Mouse (Mus musculus) layer of hippocampus, postnatal 25 days (tissue): Measurements from ENCODE around the gene Ralgapb. TPM values are rescaled to one million over a fixed set of nuclear protein-coding genes. Genes with fewer than 3 reads are reported as not detected.
A peak's percentile ranks its signal among the peaks of the same experiment; 100 is the strongest.

Experiments
- DNase-seq, 2 experiments: peaks; one replicate each; pipeline ENCODE4 v3.0.0; 2022; ENCODE audit warnings: mixed read lengths in 2 of 2, low spot score in 1 of 2; ENCODE audit errors: extremely low spot score in 1 of 2
- total RNA-seq, 2 experiments: library from RNA; stranded (reverse); gene quantifications; 2 replicates each; pipeline ENCODE4 v1.2.3; 2021

Ralgapb gene
- total RNA-seq, 2 experiments from 2014 or later, result 87.2 to 87.6 TPM

- DNase-seq, result no peak
Measured at GRCm38 (mm10) chr2:158512528-158512927, 102.9 kb downstream of the Ralgapb start, which contains the start of gene Arhgap40. Gene Arhgap40, plus strand, starts transcription at chr2:158512796.

- DNase-seq, result no peak
Measured at GRCm38 (mm10) chr2:158513821-158514336, 104.2 kb downstream of the Ralgapb start.

GRCm38 (mm10) chr2:158518583-158518982 is 108.9 kb downstream of the Ralgapb start:
- DNase-seq, result no peak

- no peak for DNase-seq
Measured at GRCm38 (mm10) chr2:158519071-158519470, 109.4 kb downstream of the Ralgapb start.

GRCm38 (mm10) chr2:158519800-158520199 is 110.2 kb downstream of the Ralgapb start:
- no peak for DNase-seq

GRCm38 (mm10) chr2:158523060-158523459 is 113.4 kb downstream of the Ralgapb start:
- DNase-seq, result no peak

GRCm38 (mm10) chr2:158524129-158524860 is 114.6 kb downstream of the Ralgapb start:
- peak in 1 of 2 experiments; percentile 20 for DNase-seq

GRCm38 (mm10) chr2:158534090-158534489 is 124.4 kb downstream of the Ralgapb start:
- peak; percentile 53 to 70 for DNase-seq

GRCm38 (mm10) chr2:158534559-158534958 is 124.9 kb downstream of the Ralgapb start:
- DNase-seq, result no peak

GRCm38 (mm10) chr2:158539433-158540305 is 130.0 kb downstream of the Ralgapb start:
- DNase-seq, result peak in 1 of 2 experiments; percentile 31

- no peak for DNase-seq
Measured at GRCm38 (mm10) chr2:158541286-158541685, 131.6 kb downstream of the Ralgapb start.

- DNase-seq, result no peak
Measured at GRCm38 (mm10) chr2:158545266-158545665, 135.6 kb downstream of the Ralgapb start.

- DNase-seq, result peak; percentile 72 to 88
Measured at GRCm38 (mm10) chr2:158546751-158547150, 137.1 kb downstream of the Ralgapb start.

Other genes with a start within 250 kb of the Ralgapb start
- gene D630003M21Rik, start 180.6 kb upstream of the Ralgapb start, total RNA-seq, result 1 to 10 TPM; 3.7 to 4.2 TPM
- gene Bpi, start 151.8 kb upstream of the Ralgapb start, total RNA-seq, result not detected
- gene Lbp, start 103.4 kb upstream of the Ralgapb start, total RNA-seq, result 1 to 10 TPM; 1.3 to 2.7 TPM
- 100 to 1,000 TPM; 315 to 544 TPM for gene Snhg11, start 34.2 kb upstream of the Ralgapb start, total RNA-seq
- gene Adig, start 92.8 kb downstream of the Ralgapb start, total RNA-seq, result not detected
- not detected for gene Arhgap40, start 102.9 kb downstream of the Ralgapb start, total RNA-seq
- 10 to 100 TPM; 68.3 to 77.6 TPM for gene Slc32a1, start 200.9 kb downstream of the Ralgapb start, total RNA-seq
- gene Actr5, start 215.0 kb downstream of the Ralgapb start, total RNA-seq, result 10 to 100 TPM; 10.0 to 10.2 TPM